Mouse (Mus musculus) limb, embryonic 14.5 days (tissue): ENCODE data around the gene Kcnj11. TPM values are rescaled to one million over a fixed set of nuclear protein-coding genes. Genes with fewer than 3 reads are reported as not detected.

Experiments used
- ATAC-seq: fragments of 200-750 bp; cut with Nextera tagmentation; 2 replicates; pipeline ENCODE4 v1.8.0; 2017; ENCODE audit warnings: low read depth, moderate number of reproducible peaks, moderate TSS enrichment; ENCODE audit not compliant: low FRiP score
- DNase-seq: peaks from one replicate; pipeline ENCODE4 v3.0.0-alpha.2; 2015; ENCODE audit warnings: low spot score
- H3K27ac ChIP-seq: fragments of 300-500 bp; sonication (generic); replicated peaks from 2 replicates; pipeline ENCODE4 v1.5.1; 2014; ENCODE audit warnings: low read depth, mild to moderate bottlenecking, low read length, moderate library complexity, mixed read lengths
- H3K27me3 ChIP-seq: fragments of 300-500 bp; sonication (generic); 2 replicates; pipeline ENCODE4 v1.6.1; 2014; ENCODE audit warnings: low read length, mixed read lengths; ENCODE audit not compliant: control insufficient read depth, insufficient read depth
- H3K36me3 ChIP-seq: fragments of 300-500 bp; sonication (generic); 2 replicates; pipeline ENCODE4 v1.6.1; 2014; ENCODE audit warnings: mild to moderate bottlenecking, low read length, moderate library complexity, mixed read lengths; ENCODE audit not compliant: control insufficient read depth, insufficient read depth
- H3K4me1 ChIP-seq: fragments of 300-500 bp; sonication (generic); 2 replicates; pipeline ENCODE4 v1.6.1; 2014; ENCODE audit warnings: antibody characterized with exemption, low read length, mixed read lengths; ENCODE audit not compliant: control insufficient read depth, insufficient read depth
- H3K4me2 ChIP-seq: fragments of 300-500 bp; sonication (generic); replicated peaks from 2 replicates; pipeline ENCODE4 v1.6.1; 2014; ENCODE audit warnings: low read depth, mild to moderate bottlenecking, low read length, moderate library complexity; ENCODE audit not compliant: severe bottlenecking
- H3K4me3 ChIP-seq: fragments of 300-500 bp; sonication (generic); replicated peaks from 2 replicates; pipeline ENCODE4 v1.5.1; 2014; ENCODE audit warnings: low read length
- H3K9ac ChIP-seq: fragments of 300-500 bp; sonication (generic); 2 replicates; pipeline ENCODE4 v1.6.1; 2014; ENCODE audit warnings: mild to moderate bottlenecking, low read depth, low read length, moderate library complexity; ENCODE audit not compliant: severe bottlenecking
- H3K9me3 ChIP-seq: fragments of 300-500 bp; sonication (generic); 2 replicates; pipeline ENCODE4 v1.6.1; 2016; ENCODE audit warnings: low read length; ENCODE audit not compliant: control insufficient read depth
- POLR2A ChIP-seq: fragments of 200-500 bp; IDR thresholded peaks from 2 replicates; pipeline ENCODE4 v1.8.0; 2012; ENCODE audit warnings: inconsistent platforms, mild to moderate bottlenecking, moderate library complexity, borderline replicate concordance; ENCODE audit not compliant: insufficient read depth, insufficient read length; ENCODE audit errors: extremely low read depth
- WGBS: fragments of 180-500 bp; shearing (Covaris S2); extraction: QIAGEN DNeasy Blood & Tissue Kit; methylation state at CpG from one replicate; pipeline ENCODE4 v1.1.7; 2014; 5-methylcytosine and 5-hydroxymethylcytosine counted together
- polyA plus RNA-seq, 2 experiments: library from polyadenylated mRNA; depleted of rRNA in 1 of 2; stranded (reverse) in 1 of 2; unstranded in 1 of 2; fragments of >200 nt; fragmentation: Nextera tagmentation in 1 of 2; extraction: Ambion mirVana in 1 of 2; gene quantifications; 2 replicates each; pipeline versions ENCODE4 v1.2.1 to v1.2.3; 2012 to 2014

Kcnj11 gene
- polyA plus RNA-seq, 2 experiments = 0.41 to 2.6 TPM

DNA sequence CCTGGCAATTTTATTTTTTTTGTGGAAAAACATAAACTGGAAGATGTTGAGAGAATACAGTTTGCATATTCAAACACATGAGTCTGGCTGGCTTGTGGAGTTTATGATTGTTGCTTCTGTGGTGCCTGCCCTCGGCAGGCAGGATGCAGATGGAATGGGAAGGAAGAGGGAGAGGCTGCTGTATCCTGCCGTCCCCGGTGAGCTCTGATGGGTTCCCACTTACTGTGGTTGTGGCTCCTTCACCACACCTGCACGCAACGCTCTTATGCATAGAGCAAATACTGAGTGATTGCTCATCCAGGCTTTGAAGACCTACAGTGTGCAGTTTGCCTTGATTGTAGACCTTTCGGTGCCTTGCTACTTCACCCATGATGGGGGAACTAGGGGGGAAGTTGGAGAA, 12.3 kb downstream of the Kcnj11 start:
- Histone ChIP-seq H3K4me1 (no peaks in the 10 kb centered on the region), H3K9ac (no peak overlapping the region), H3K9me3 (0 out of 2 replicates have a peak, but pooled peaks cover 3% of the 10 kb centered on the region), H3K27ac (no peak overlapping the region), H3K4me2 (no peak overlapping the region), H3K27me3 (no peaks in the 10 kb centered on the region), H3K4me3 (no peak overlapping the region), H3K36me3 (peaks cover 14% of the 10 kb centered on the region)
- ATAC-seq = no peak
- no peak for TF ChIP-seq POLR2A
- 91% methylated on average over 6 of the region's 6 CpGs for WGBS
- no peak for DNase-seq

DNA sequence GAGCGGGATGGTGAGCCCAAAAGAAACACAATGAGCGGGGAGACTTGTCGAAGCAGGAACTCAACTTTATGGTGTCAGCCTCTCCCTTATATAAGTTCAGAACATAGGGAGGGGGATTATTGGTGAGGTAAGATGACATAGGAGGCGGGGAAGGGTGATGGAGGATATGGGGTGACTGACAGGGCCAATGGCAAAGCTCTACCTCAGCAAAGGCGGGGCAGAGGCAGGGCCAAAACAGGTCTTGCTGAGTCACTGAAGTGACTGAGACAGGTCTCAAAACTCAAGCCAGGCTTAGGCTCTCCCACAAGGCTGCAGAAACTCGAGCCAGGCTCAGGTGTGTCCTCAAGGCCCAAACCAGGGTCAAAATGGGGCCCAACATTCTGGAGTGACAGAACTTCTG, 14.2 kb downstream of the Kcnj11 start:
- no peak for ATAC-seq
- H3K4me1 ChIP-seq = no peaks in the 10 kb centered on the region
- 81% methylated on average over 6 of the region's 6 CpGs for WGBS
- no peak for TF ChIP-seq POLR2A
- no peak overlapping the region for H3K4me3 ChIP-seq
- no peak for DNase-seq
- 0 out of 2 replicates have a peak, but pooled peaks cover 3% of the 10 kb centered on the region for H3K9me3 ChIP-seq
- peaks cover 33% of the 10 kb centered on the region for H3K36me3 ChIP-seq
- no peak overlapping the region for H3K9ac ChIP-seq
- H3K4me2 ChIP-seq = no peak overlapping the region
- no peak overlapping the region for H3K27ac ChIP-seq
- no peaks in the 10 kb centered on the region for H3K27me3 ChIP-seq

DNA sequence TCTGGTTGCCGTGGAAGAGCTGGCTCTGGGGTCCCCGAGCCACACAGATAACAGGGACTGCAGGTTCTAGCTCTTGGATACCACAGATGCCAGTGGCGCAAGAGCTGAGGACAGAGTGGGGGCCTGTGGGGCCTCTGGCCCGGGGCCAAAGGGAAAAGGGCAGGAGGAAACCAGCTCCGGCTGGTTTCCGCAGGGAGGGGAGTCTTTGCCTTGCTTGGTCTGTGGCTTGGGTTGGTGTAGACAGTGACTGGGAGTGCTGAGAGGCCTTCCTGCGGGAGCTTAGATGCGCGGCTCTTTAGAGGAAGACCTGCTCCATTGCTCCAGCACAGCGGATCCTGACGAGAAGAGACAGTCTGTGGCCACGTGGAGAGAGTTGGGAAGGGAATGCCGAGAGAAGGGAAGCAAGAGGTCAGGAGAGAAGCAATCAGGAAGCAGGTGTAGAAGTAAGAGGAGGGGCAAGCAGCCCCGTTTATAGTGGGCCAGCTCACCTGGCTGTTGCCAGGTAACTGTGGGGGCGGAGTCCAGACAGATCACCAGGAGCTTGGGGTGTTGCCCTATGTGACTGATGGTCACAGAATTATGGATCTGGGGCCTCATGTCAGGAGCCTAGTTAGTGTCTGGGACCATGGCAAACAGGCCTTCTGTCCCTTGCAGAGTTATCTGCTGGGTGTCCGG, 15.6 kb downstream of the Kcnj11 start:
- WGBS = 69% methylated on average over 16 of the region's 16 CpGs
- DNase-seq (no peak), ATAC-seq (no peak)
- H3K9me3 ChIP-seq = 0 out of 2 replicates have a peak, but pooled peaks cover 3% of the 10 kb centered on the region
- H3K9ac ChIP-seq = no peak overlapping the region
- no peak overlapping the region for H3K4me2 ChIP-seq
- no peak overlapping the region for H3K27ac ChIP-seq
- no peaks in the 10 kb centered on the region for H3K4me1 ChIP-seq
- H3K4me3 ChIP-seq = no peak overlapping the region
- no peaks in the 10 kb centered on the region for H3K27me3 ChIP-seq
- TF ChIP-seq POLR2A = no peak
- peaks cover 47% of the 10 kb centered on the region for H3K36me3 ChIP-seq

DNA sequence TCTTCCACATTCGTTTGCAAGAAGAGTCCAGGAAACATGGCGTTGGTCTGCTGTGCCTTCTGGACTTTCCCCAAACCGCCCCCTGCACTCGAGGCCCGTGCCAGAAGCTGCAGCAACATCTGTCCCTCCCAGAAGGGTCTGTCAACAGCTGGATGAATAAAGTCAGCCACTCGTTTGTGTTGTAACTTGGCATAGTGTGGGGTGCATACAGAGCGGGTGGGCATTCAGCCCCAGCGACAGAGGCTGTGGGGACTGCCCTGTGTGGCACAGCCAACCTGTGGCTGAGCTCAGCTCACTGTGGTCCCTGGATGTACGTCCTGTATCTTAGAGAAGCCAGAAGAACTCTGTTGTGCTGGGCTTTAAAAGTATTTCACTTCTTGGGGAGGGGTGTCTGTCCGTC, 16.5 kb downstream of the Kcnj11 start:
- no peak overlapping the region for H3K9ac ChIP-seq
- H3K4me3 ChIP-seq = no peak overlapping the region
- DNase-seq (no peak), ATAC-seq (no peak)
- H3K4me1 ChIP-seq = no peaks in the 10 kb centered on the region
- H3K27ac ChIP-seq = no peak overlapping the region
- TF ChIP-seq POLR2A = no peak
- 86% methylated on average over 10 of the region's 10 CpGs for WGBS
- H3K27me3 ChIP-seq = no peaks in the 10 kb centered on the region
- no peak overlapping the region for H3K4me2 ChIP-seq
- H3K36me3 ChIP-seq = peaks cover 57% of the 10 kb centered on the region
- H3K9me3 ChIP-seq = 0 out of 2 replicates have a peak, but pooled peaks cover under 1% of the 10 kb centered on the region

DNA sequence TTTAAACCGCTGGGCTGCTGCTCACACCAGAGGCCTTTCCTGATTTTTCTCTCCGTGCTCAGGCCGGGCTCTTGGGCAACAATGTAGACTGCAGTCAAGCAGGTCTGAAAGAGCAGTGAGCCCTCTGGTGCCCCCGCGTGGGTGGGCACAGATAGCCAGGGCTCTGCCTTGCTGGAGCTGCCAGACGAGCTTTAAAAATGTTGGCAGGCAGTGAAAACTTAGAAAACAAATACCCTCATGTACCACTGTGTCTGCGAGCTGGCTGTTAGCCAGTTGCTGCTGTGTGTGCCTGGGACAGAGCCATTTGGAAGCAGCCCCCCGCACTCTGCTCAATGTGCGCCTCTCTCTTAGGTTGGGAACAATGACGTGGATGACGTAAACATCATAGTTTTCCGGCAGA, 22.9 kb downstream of the Kcnj11 start:
- no peak overlapping the region for H3K9ac ChIP-seq
- no peak for ATAC-seq
- DNase-seq = no peak

More for the DNA sequence above, 22.9 kb downstream of the Kcnj11 start:
- WGBS = 84% methylated on average over 12 of the region's 12 CpGs
- TF ChIP-seq POLR2A = no peak
- Histone ChIP-seq H3K27me3 (no peaks in the 10 kb centered on the region), H3K9me3 (no peaks in the 10 kb centered on the region), H3K27ac (no peak overlapping the region), H3K36me3 (peaks cover 94% of the 10 kb centered on the region), H3K4me2 (no peak overlapping the region), H3K4me3 (no peak overlapping the region), H3K4me1 (no peaks in the 10 kb centered on the region)
